Mouse (Mus musculus): ENCODE measurements around the gene Slc51a.

Slc51a gene

DNA sequence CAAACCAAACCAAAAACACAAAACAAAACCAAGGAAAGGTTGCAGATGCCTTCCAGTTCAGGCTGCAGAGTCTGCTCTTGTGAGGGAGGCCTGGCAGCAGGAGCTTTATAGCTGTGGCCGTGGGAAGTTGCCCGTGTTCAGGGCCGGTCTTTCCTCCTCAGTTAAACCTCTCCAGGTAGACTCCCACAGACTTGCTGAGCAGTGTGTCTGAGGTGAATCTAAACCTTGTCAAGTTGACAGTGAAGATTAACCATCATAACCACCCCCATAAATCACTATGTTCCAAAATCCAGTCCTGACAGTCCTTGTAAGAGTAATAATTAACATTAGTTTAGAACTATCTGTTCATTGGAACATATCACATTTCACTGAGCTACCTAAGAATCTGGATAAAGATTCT, 60.2 kb downstream of the Slc51a start:
- no peak for DNase-seq

Data from lung, postnatal 14 days (tissue).